ENCODE assay signal across 24 mouse cellular contexts in genomic region chr14:103990418-103990817, GRCm38 (mm10).
A peak's percentile ranks its signal among the peaks of the same experiment; 100 is the strongest.
DNase-seq lines count a peak whose midpoint lies in the region; ATAC-seq lines count a peak whose summit lies in the region.
"Had no signal": no experiment of that assay in that cellular context is flagged by ENCODE, and none has a peak within 500 bp of the region (broad histone marks: within the 10 kb centered on the region; RNA-seq: fewer than 3 reads in every experiment).

No protein-coding gene starts in this region.

- no peaks in the 10 kb centered on the region for H3K9me3 ChIP-seq in intestine, embryonic 16.5 days (ENCODE audit: control insufficient read depth, low read length)
- H3K9me3 ChIP-seq in forebrain, embryonic 16.5 days (ENCODE audit: control insufficient read depth, low read length): no peaks in the 10 kb centered on the region
- H3K9me3 ChIP-seq in hindbrain, embryonic 11.5 days (ENCODE audit: control insufficient read depth, low read length): no peaks in the 10 kb centered on the region
- H3K9me3 ChIP-seq: embryonic facial prominence, embryonic 10.5 days; embryonic facial prominence, embryonic 12.5 days; forebrain, embryonic 13.5 days; forebrain, embryonic 15.5 days had no signal

- no peak overlapping the region for H3K9ac ChIP-seq in intestine, embryonic 16.5 days (ENCODE audit: low read depth, low read length)
- no peak overlapping the region for H3K9ac ChIP-seq in forebrain, embryonic 16.5 days (replicated peaks; ENCODE audit: low read depth, low read length)
- no peak overlapping the region for H3K9ac ChIP-seq in hindbrain, embryonic 11.5 days (ENCODE audit: low read depth, low read length)
- H3K9ac ChIP-seq: embryonic facial prominence, embryonic 12.5 days; forebrain, embryonic 13.5 days; forebrain, embryonic 15.5 days had no signal

- peaks cover 5% of the 10 kb centered on the region; the same call in 1 of the 2 replicates for H3K4me1 ChIP-seq in intestine, embryonic 16.5 days (ENCODE audit: control insufficient read depth, insufficient read depth, low read length)
- H3K4me1 ChIP-seq in forebrain, embryonic 16.5 days (replicated peaks; ENCODE audit: control insufficient read depth, insufficient read depth, low read length): no peaks in the 10 kb centered on the region
- H3K4me1 ChIP-seq in hindbrain, embryonic 11.5 days (replicated peaks; ENCODE audit: control insufficient read depth, insufficient read depth, low read length): no peaks in the 10 kb centered on the region
- H3K4me1 ChIP-seq: embryonic facial prominence, embryonic 10.5 days; embryonic facial prominence, embryonic 12.5 days; forebrain, embryonic 15.5 days had no signal

- H3K4me3 ChIP-seq in intestine, embryonic 16.5 days (ENCODE audit: low read length): no peak overlapping the region
- H3K4me3 ChIP-seq in forebrain, embryonic 16.5 days (replicated peaks; ENCODE audit: low read length): no peak overlapping the region
- no peak overlapping the region for H3K4me3 ChIP-seq in hindbrain, embryonic 11.5 days (ENCODE audit: low read depth, low read length)
- H3K4me3 ChIP-seq: embryonic facial prominence, embryonic 10.5 days; embryonic facial prominence, embryonic 12.5 days; forebrain, embryonic 13.5 days; forebrain, embryonic 15.5 days had no signal

- no peaks in the 10 kb centered on the region for H3K36me3 ChIP-seq in intestine, embryonic 16.5 days (ENCODE audit: control insufficient read depth, insufficient read depth, low read length)
- H3K36me3 ChIP-seq in forebrain, embryonic 16.5 days (ENCODE audit: control insufficient read depth, insufficient read depth): no peaks in the 10 kb centered on the region
- H3K36me3 ChIP-seq in hindbrain, embryonic 11.5 days (ENCODE audit: control insufficient read depth, insufficient read depth, low read length): no peaks in the 10 kb centered on the region
- H3K36me3 ChIP-seq: embryonic facial prominence, embryonic 10.5 days; embryonic facial prominence, embryonic 12.5 days; forebrain, embryonic 15.5 days; G1E had no signal

- H3K4me2 ChIP-seq in intestine, embryonic 16.5 days (ENCODE audit: low read depth, low read length): no peak overlapping the region
- no peak overlapping the region for H3K4me2 ChIP-seq in forebrain, embryonic 16.5 days (ENCODE audit: low read length)
- H3K4me2 ChIP-seq in hindbrain, embryonic 11.5 days (replicated peaks; ENCODE audit: low read depth, low read length): no peak overlapping the region
- H3K4me2 ChIP-seq: embryonic facial prominence, embryonic 12.5 days; forebrain, embryonic 13.5 days; forebrain, embryonic 15.5 days had no signal

- peak; percentile 9 for DNase-seq in gonadal fat pad, adult 2 months (ENCODE audit: low read depth)
- no peak for DNase-seq in hindbrain, embryonic 11.5 days (ENCODE audit: low spot score)
- DNase-seq in liver: no peak
- DNase-seq: adrenal gland, adult 8-10 months; adrenal gland, postnatal 14 days; adrenal gland, postnatal 36 days; cerebellum, adult 11-12 months; cerebellum, adult 2 months; cerebellum, adult 9-10 months; cerebellum, postnatal 10 days; cerebellum, postnatal 25 days had no signal

- H3K27me3 ChIP-seq in intestine, embryonic 16.5 days (replicated peaks; ENCODE audit: control insufficient read depth, insufficient read depth, low read length): no peaks in the 10 kb centered on the region
- H3K27me3 ChIP-seq in forebrain, embryonic 16.5 days (replicated peaks; ENCODE audit: control insufficient read depth, insufficient read depth, low read length): no peaks in the 10 kb centered on the region
- H3K27me3 ChIP-seq in hindbrain, embryonic 11.5 days (ENCODE audit: control insufficient read depth, insufficient read depth, low read length): no peaks in the 10 kb centered on the region
- H3K27me3 ChIP-seq: CH12.LX; embryonic facial prominence, embryonic 12.5 days; forebrain, embryonic 13.5 days; forebrain, embryonic 15.5 days had no signal

- peak; percentile 62 for ATAC-seq in granulocyte monocyte progenitor cell, adult 5-6 weeks (replicated peaks; ENCODE audit: poor library complexity, severe bottlenecking)
- ATAC-seq in intestine, embryonic 16.5 days: peak; percentile 55
- ATAC-seq in megakaryocyte progenitor cell, adult 5-6 weeks (replicated peaks; ENCODE audit: poor library complexity): 0 out of 2 replicates have a peak, but pooled peaks have one; percentile 39
- no peak for ATAC-seq in forebrain, embryonic 16.5 days
- ATAC-seq in hindbrain, embryonic 11.5 days (ENCODE audit: low FRiP score): no peak
- ATAC-seq in inflammation-experienced regulatory T-cells, adult 6 months: no peak
- ATAC-seq: activated CD4-positive, CD25-positive, alpha-beta regulatory T cell, adult 4 months; forebrain, embryonic 13.5 days; forebrain, embryonic 15.5 days; Patski had no signal

- peak overlapping the region; percentile 76 for H3K27ac ChIP-seq in intestine, embryonic 16.5 days (ENCODE audit: low read length)
- no peak overlapping the region for H3K27ac ChIP-seq in forebrain, embryonic 16.5 days (ENCODE audit: low read length)
- no peak overlapping the region for H3K27ac ChIP-seq in hindbrain, embryonic 11.5 days (ENCODE audit: low read depth, low read length)
- H3K27ac ChIP-seq: embryonic facial prominence, embryonic 10.5 days; embryonic facial prominence, embryonic 12.5 days; forebrain, embryonic 13.5 days; forebrain, embryonic 15.5 days had no signal

- WGBS in intestine, embryonic 16.5 days: 75% methylated on average over 3 of the region's 3 CpGs
- 85% methylated on average over 3 of the region's 3 CpGs for WGBS in forebrain, embryonic 16.5 days
- WGBS in hindbrain, embryonic 11.5 days: 88% methylated on average over 3 of the region's 3 CpGs

Comparison
In these comparisons a context has a peak if more than half of its experiments do, and no peak if none do; other contexts are left out.
1. ATAC-seq: peak in granulocyte monocyte progenitor cell, adult 5-6 weeks (single experiment), intestine, embryonic 16.5 days (single experiment) and megakaryocyte progenitor cell, adult 5-6 weeks (single experiment); none in forebrain, embryonic 16.5 days (single experiment), hindbrain, embryonic 11.5 days (single experiment) and inflammation-experienced regulatory T-cells, adult 6 months (single experiment).